Mouse (Mus musculus): ENCODE measurements around the gene Epm2aip1. TPM values are rescaled to one million over a fixed set of nuclear protein-coding genes. Genes with fewer than 3 reads are reported as not detected.
A peak's percentile ranks its signal among the peaks of the same experiment; 100 is the strongest.

Epm2aip1 gene
- polyA plus RNA-seq, 1 experiment from 2014 or later, result 31.4 TPM

GRCm38 (mm10) chr9:111286468-111286867 lies 14.7 kb downstream of the Epm2aip1 start:
- H3K4me3 ChIP-seq (ENCODE audit: control insufficient read depth in 1 of 2, insufficient read depth in 1 of 2, low read depth in 1 of 2, low read length in 2 of 2), result no peak overlapping the region
- H3K27me3 ChIP-seq (ENCODE audit: control insufficient read depth, insufficient read depth, low read length), result no peaks in the 10 kb centered on the region
- 70% methylated on average over 2 of the region's 2 CpGs for WGBS
- no peak overlapping the region for H3K9ac ChIP-seq (ENCODE audit: low read length)
- no peak overlapping the region for H3K27ac ChIP-seq (replicated peaks in 1 of 2; ENCODE audit: control insufficient read depth in 1 of 2, insufficient read depth in 1 of 2, low read depth in 2 of 2, low read length in 2 of 2)
- no peaks in the 10 kb centered on the region for H3K36me3 ChIP-seq (ENCODE audit: control insufficient read depth, insufficient read depth, low read length)
- ATAC-seq (ENCODE audit: insufficient number of reproducible peaks, insufficient read depth, low FRiP score, low read depth), result no peak
- no peak overlapping the region for H3K4me2 ChIP-seq (ENCODE audit: low read length)
- H3K9me3 ChIP-seq (ENCODE audit: control insufficient read depth, low read length), result no peaks in the 10 kb centered on the region; the same call in 1 of the 2 replicates
- H3K4me1 ChIP-seq (ENCODE audit: control insufficient read depth in 2 of 2, insufficient read depth in 2 of 2, low read length in 2 of 2), result peaks cover 3 to 10% of the 10 kb centered on the region in 2 experiments; a peak in 3 of 4 replicates

DNA sequence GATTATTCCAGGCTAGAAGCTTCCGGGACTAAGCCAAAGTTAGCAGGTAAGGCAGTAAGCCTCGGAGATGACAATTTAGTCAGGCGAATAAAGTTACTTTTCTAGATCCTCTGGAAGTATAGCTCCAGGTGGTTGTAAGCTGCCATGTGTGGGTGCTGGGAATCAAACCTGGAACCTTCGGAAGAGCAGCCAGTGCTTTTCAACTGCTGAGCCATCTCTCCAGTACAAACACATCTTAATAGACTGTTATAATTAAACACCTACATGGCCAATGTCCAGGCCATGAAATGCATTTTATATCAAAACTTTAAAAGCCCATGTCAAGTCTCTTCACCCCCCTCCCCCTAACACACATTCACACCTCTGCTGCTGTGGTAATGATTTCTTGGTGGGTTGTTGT lies 16.2 kb downstream of the Epm2aip1 start:
- no peak for ATAC-seq (ENCODE audit: insufficient number of reproducible peaks, insufficient read depth, low FRiP score, low read depth)
- Histone ChIP-seq H3K4me3 (ENCODE audit: control insufficient read depth in 1 of 2, insufficient read depth in 1 of 2, low read depth in 1 of 2, low read length in 2 of 2) (no peak overlapping the region), H3K4me1 (ENCODE audit: control insufficient read depth in 2 of 2, insufficient read depth in 2 of 2, low read length in 2 of 2) (peaks cover 3 to 5% of the 10 kb centered on the region in 2 experiments; a peak in 3 of 4 replicates), H3K36me3 (ENCODE audit: control insufficient read depth, insufficient read depth, low read length) (no peaks in the 10 kb centered on the region), H3K4me2 (ENCODE audit: low read length) (no peak overlapping the region), H3K9me3 (ENCODE audit: control insufficient read depth, low read length) (no peaks in the 10 kb centered on the region; the same call in 1 of the 2 replicates), H3K9ac (ENCODE audit: low read length) (no peak overlapping the region), H3K27me3 (ENCODE audit: control insufficient read depth, insufficient read depth, low read length) (no peaks in the 10 kb centered on the region), H3K27ac (replicated peaks in 1 of 2; ENCODE audit: control insufficient read depth in 1 of 2, insufficient read depth in 1 of 2, low read depth in 2 of 2, low read length in 2 of 2) (no peak overlapping the region)
- 92% methylated on average over 4 of the region's 4 CpGs for WGBS

DNA sequence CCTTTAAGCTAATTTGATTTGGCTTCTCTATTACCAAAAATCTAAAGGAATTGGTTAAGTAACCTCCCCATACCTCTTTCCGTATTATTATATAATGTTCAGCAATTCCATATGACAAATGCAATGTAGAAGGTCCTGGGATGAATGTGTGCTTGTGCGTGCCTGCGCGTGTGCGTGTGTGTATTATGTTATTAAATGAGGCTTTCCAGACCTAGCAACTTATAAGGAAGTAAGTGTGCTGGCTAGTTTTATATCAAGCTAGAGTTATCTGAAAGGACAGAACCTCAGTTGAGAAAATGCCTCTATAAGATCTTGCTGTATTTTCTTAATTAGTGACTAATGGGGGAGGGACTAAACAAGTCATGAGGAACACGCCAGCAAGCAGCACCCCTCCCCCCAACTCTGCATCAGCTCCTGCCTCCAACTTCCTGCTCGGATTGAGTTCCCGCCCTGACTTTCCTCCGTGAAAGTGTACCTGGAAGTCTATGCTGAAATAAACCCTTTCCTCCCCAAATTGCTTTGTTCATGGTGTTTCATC lies 17.6 kb downstream of the Epm2aip1 start:
- no peak for ATAC-seq (ENCODE audit: insufficient number of reproducible peaks, insufficient read depth, low FRiP score, low read depth)
- Histone ChIP-seq H3K4me3 (ENCODE audit: control insufficient read depth in 1 of 2, insufficient read depth in 1 of 2, low read depth in 1 of 2, low read length in 2 of 2) (no peak overlapping the region), H3K4me2 (ENCODE audit: low read length) (peak overlapping the region; percentile 43), H3K9ac (ENCODE audit: low read length) (no peak overlapping the region), H3K9me3 (ENCODE audit: control insufficient read depth, low read length) (no peaks in the 10 kb centered on the region; the same call in 1 of the 2 replicates), H3K36me3 (ENCODE audit: control insufficient read depth, insufficient read depth, low read length) (no peaks in the 10 kb centered on the region), H3K4me1 (ENCODE audit: control insufficient read depth in 2 of 2, insufficient read depth in 2 of 2, low read length in 2 of 2) (peaks cover 3 to 5% of the 10 kb centered on the region in 2 experiments; a peak in 3 of 4 replicates), H3K27me3 (ENCODE audit: control insufficient read depth, insufficient read depth, low read length) (no peaks in the 10 kb centered on the region), H3K27ac (replicated peaks in 1 of 2; ENCODE audit: control insufficient read depth in 1 of 2, insufficient read depth in 1 of 2, low read depth in 2 of 2, low read length in 2 of 2) (no peak overlapping the region)
- 51% methylated on average over 9 of the region's 9 CpGs for WGBS

DNA sequence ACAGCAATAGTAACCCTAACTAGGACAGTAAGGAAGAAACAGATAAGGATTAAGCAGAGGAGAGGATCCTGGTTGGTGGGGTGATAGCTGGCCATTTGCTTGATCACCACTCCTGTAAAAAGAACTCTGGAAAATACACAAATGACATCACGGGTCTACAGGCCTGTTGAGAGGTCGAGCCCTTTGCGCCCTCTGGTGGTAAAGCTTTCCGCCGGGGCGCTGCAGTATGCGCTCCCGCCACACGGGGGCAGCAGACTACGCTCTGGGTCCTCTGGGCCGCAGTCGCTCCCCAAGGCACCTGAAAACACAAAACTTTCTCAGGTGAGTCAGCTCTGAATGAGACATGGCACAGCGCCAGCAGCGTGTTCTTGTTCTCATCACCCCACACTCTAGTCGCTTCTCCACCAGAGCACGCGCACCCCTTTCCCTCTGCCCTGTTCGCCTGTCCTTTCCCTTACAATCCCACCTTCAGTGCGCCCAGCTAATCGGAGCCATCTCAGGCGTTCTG lies 18.2 kb downstream of the Epm2aip1 start:
- no peaks in the 10 kb centered on the region for H3K27me3 ChIP-seq (ENCODE audit: control insufficient read depth, insufficient read depth, low read length)
- no peaks in the 10 kb centered on the region; the same call in 1 of the 2 replicates for H3K9me3 ChIP-seq (ENCODE audit: control insufficient read depth, low read length)
- ATAC-seq (ENCODE audit: insufficient number of reproducible peaks, insufficient read depth, low FRiP score, low read depth), result no peak
- peaks cover 3 to 5% of the 10 kb centered on the region in 2 experiments; a peak in 3 of 4 replicates for H3K4me1 ChIP-seq (ENCODE audit: control insufficient read depth in 2 of 2, insufficient read depth in 2 of 2, low read length in 2 of 2)
- no peak overlapping the region for H3K27ac ChIP-seq (replicated peaks in 1 of 2; ENCODE audit: control insufficient read depth in 1 of 2, insufficient read depth in 1 of 2, low read depth in 2 of 2, low read length in 2 of 2)
- H3K4me2 ChIP-seq (ENCODE audit: low read length), result peak overlapping the region; percentile 43
- no peak overlapping the region for H3K9ac ChIP-seq (ENCODE audit: low read length)
- H3K4me3 ChIP-seq (ENCODE audit: control insufficient read depth in 1 of 2, insufficient read depth in 1 of 2, low read depth in 1 of 2, low read length in 2 of 2), result no peak overlapping the region
- no peaks in the 10 kb centered on the region for H3K36me3 ChIP-seq (ENCODE audit: control insufficient read depth, insufficient read depth, low read length)
- WGBS, result 13% methylated on average over 21 of the region's 21 CpGs

- Histone ChIP-seq H3K36me3 (ENCODE audit: control insufficient read depth, insufficient read depth, low read length) (no peaks in the 10 kb centered on the region), H3K27ac (replicated peaks in 1 of 2; ENCODE audit: control insufficient read depth in 1 of 2, insufficient read depth in 1 of 2, low read depth in 2 of 2, low read length in 2 of 2) (no peak overlapping the region), H3K9me3 (ENCODE audit: control insufficient read depth, low read length) (no peaks in the 10 kb centered on the region; the same call in 1 of the 2 replicates), H3K4me3 (ENCODE audit: control insufficient read depth in 1 of 2, insufficient read depth in 1 of 2, low read depth in 1 of 2, low read length in 2 of 2) (no peak overlapping the region), H3K9ac (ENCODE audit: low read length) (no peak overlapping the region), H3K27me3 (ENCODE audit: control insufficient read depth, insufficient read depth, low read length) (no peaks in the 10 kb centered on the region), H3K4me1 (ENCODE audit: control insufficient read depth in 2 of 2, insufficient read depth in 2 of 2, low read length in 2 of 2) (peaks cover 2% of the 10 kb centered on the region in 2 experiments; a peak in 3 of 4 replicates), H3K4me2 (ENCODE audit: low read length) (no peak overlapping the region)
- ATAC-seq (ENCODE audit: insufficient number of reproducible peaks, insufficient read depth, low FRiP score, low read depth), result no peak
- 77% methylated on average over 11 of the region's 11 CpGs for WGBS
Measured at GRCm38 (mm10) chr9:111290539-111291100, 18.9 kb downstream of the Epm2aip1 start.

DNA sequence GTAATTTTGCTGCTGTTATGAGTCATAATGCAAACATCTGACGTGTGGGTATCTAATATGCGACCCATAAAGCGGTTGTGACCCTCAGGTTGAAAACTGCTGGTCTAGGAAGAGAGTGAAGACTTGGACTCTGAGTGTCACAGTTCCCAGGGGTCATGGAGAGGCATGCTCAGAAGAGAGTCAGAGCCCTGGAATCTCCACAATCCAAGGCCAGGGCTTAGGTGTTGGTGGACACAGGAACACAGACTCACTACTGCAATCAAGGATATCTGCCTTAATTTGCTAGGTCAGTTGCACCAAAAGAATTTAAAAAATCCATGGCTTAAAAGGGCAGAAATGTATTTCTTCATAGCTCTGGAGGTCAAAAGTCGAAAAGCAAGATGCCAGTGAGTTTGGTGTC lies 21.5 kb downstream of the Epm2aip1 start:
- 80% methylated on average over 4 of the region's 4 CpGs for WGBS

DNA sequence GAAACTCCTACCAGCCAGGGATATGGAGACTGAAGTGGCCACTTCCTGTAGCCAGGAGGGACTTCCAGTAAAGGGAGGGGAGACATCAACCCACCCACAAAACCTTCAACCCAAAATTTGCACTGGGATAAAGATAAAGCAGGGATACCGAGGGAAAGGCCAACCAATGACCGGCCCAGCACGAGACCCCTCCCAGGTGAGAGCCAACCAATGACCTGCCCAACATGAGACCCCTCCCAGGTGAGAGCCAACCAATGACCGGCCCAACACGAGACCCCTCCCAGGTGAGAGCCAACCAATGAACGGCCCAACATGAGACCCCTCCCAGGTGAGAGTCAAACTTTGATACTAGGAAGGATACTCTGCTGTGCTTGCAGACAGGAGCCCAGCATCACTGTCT lies 23.2 kb downstream of the Epm2aip1 start:
- no peak for ATAC-seq (ENCODE audit: insufficient number of reproducible peaks, insufficient read depth, low FRiP score, low read depth)
- no peak overlapping the region for H3K4me2 ChIP-seq (ENCODE audit: low read length)

More for the DNA sequence above, 21.5 kb downstream of the Epm2aip1 start:
- Histone ChIP-seq H3K36me3 (ENCODE audit: control insufficient read depth, insufficient read depth, low read length) (no peaks in the 10 kb centered on the region), H3K27me3 (ENCODE audit: control insufficient read depth, insufficient read depth, low read length) (no peaks in the 10 kb centered on the region), H3K4me2 (ENCODE audit: low read length) (no peak overlapping the region), H3K4me1 (ENCODE audit: control insufficient read depth in 2 of 2, insufficient read depth in 2 of 2, low read length in 2 of 2) (peaks cover 0 to 2% of the 10 kb centered on the region in 2 experiments; a peak in 1 of 4 replicates), H3K4me3 (ENCODE audit: control insufficient read depth in 1 of 2, insufficient read depth in 1 of 2, low read depth in 1 of 2, low read length in 2 of 2) (no peak overlapping the region), H3K27ac (replicated peaks in 1 of 2; ENCODE audit: control insufficient read depth in 1 of 2, insufficient read depth in 1 of 2, low read depth in 2 of 2, low read length in 2 of 2) (no peak overlapping the region), H3K9me3 (ENCODE audit: control insufficient read depth, low read length) (no peaks in the 10 kb centered on the region), H3K9ac (ENCODE audit: low read length) (no peak overlapping the region)
- ATAC-seq (ENCODE audit: insufficient number of reproducible peaks, insufficient read depth, low FRiP score, low read depth), result no peak

More for the DNA sequence above, 23.2 kb downstream of the Epm2aip1 start:
- Histone ChIP-seq H3K9ac (ENCODE audit: low read length) (no peak overlapping the region), H3K27me3 (ENCODE audit: control insufficient read depth, insufficient read depth, low read length) (no peaks in the 10 kb centered on the region), H3K9me3 (ENCODE audit: control insufficient read depth, low read length) (no peaks in the 10 kb centered on the region), H3K4me3 (ENCODE audit: control insufficient read depth in 1 of 2, insufficient read depth in 1 of 2, low read depth in 1 of 2, low read length in 2 of 2) (no peak overlapping the region), H3K27ac (replicated peaks in 1 of 2; ENCODE audit: control insufficient read depth in 1 of 2, insufficient read depth in 1 of 2, low read depth in 2 of 2, low read length in 2 of 2) (no peak overlapping the region), H3K36me3 (ENCODE audit: control insufficient read depth, insufficient read depth, low read length) (no peaks in the 10 kb centered on the region), H3K4me1 (ENCODE audit: control insufficient read depth in 2 of 2, insufficient read depth in 2 of 2, low read length in 2 of 2) (no peaks in the 10 kb centered on the region)
- WGBS, result 88% methylated on average over 6 of the region's 6 CpGs

Measured in heart, embryonic 14.5 days (tissue).